Mouse (Mus musculus): ENCODE results near the gene Agpat4. TPM values are rescaled to one million over a fixed set of nuclear protein-coding genes. Genes with fewer than 3 reads are reported as not detected.
A peak's percentile ranks its signal among the peaks of the same experiment; 100 is the strongest.

The Agpat4 gene
- polyA plus RNA-seq (2012; rRNA removed), result 27.6 and 35.2 TPM in 2 replicates

DNA sequence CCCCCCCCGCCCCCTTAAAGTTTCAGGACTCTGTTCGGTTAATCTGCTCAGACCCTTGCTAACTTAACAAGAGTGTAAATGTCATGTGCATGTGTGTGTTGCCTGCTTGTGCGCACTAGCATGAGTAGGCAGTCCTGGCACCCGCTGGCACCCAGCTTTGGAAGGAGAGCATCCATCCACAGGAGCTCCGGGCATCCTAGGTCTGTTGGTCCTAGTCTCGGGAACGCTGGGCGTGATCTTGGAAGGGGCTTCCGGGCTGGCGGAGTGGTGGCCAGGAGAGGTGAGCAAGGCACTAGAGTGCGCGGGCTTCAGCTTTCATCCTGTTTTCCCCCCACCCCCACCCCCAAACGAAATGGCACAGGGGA is at the start of gene Agpat4:
TSS of gene Agpat4 (plus strand) at position 144 of the 365 bp plus-strand sequence.
- TF ChIP-seq CTCF (IDR thresholded peaks at IDR 0.05; ENCODE audit: borderline replicate concordance, extremely low read depth, insufficient read depth, insufficient read length) (no peak), POLR2A (IDR thresholded peaks at IDR 0.05; ENCODE audit: borderline replicate concordance, extremely low read depth, insufficient read depth, insufficient read length, poor library complexity, severe bottlenecking) (no peak)
- peak; percentile 57 for DNase-seq (ENCODE audit: low read depth)

DNA sequence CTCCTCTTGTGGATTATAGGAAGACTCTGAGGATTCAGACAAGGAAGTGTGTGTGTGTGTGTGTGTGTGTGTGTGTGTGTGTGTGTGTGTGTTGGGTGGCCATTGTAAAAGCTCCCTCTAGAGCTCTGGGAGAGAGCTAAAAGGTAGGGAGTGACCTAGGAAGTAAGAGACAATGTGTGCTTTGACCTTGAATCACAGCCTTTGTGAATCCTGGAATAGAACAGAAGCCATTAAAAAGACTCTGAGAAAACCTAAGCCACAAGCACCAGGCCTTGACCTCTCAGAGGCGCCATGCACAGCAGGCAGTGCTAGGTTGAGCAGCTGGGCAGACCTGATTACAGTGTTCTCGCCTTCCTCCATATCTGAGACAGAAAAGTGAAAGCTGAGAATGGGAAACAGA is 41.7 kb upstream of the Agpat4 start:
- no peak for DNase-seq (ENCODE audit: low read depth)
- no peak for TF ChIP-seq CTCF (IDR thresholded peaks at IDR 0.05; ENCODE audit: borderline replicate concordance, extremely low read depth, insufficient read depth, insufficient read length)

DNA sequence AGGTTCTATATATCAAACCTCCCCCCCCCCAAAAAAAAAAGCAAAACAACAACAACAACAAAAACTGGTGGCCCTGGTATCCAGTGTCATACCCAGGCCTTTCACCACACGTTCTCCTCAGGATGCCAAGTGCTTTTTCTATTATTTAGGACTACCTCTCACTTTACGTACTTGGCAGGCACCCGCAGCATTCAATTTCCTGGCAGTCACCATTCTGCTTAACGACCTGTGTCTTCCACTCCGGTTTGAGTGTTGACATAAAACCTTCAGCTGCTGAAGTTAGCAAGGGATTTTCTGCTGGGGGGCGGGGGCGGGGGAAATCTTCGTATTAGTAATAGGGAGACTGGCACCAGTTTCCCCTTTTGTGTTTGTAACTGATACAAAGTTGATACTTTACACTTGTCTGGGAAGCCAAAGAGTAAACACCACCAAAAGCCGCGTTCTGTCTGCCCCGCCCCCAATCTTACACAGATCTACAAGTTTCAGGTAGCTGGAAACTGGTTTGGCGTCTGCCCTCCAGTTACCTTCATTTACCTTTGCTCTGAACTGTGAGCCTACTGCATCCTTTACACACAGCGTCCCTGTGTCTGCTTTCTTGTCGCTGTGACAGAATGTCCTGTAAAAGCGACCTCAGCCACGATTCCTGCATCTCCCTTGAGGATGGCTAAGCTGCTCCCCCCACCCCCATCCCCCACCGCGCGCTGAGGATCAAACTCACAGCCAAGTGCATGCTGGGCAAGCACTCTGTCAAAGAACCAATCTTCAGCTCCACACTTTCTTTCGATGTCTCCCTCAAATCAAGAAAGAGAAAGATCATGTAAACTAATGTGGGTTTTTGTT is 37.6 kb upstream of the Agpat4 start:
- peak; percentile 24 for DNase-seq (ENCODE audit: low read depth)
- TF ChIP-seq POLR2A (IDR thresholded peaks at IDR 0.05; ENCODE audit: borderline replicate concordance, extremely low read depth, insufficient read depth, insufficient read length, poor library complexity, severe bottlenecking) (no peak), CTCF (IDR thresholded peaks at IDR 0.05; ENCODE audit: borderline replicate concordance, extremely low read depth, insufficient read depth, insufficient read length) (no peak)

- no peak for DNase-seq (ENCODE audit: low read depth)
- TF ChIP-seq CTCF (IDR thresholded peaks at IDR 0.05; ENCODE audit: borderline replicate concordance, extremely low read depth, insufficient read depth, insufficient read length) (no peak), POLR2A (IDR thresholded peaks at IDR 0.05; ENCODE audit: borderline replicate concordance, extremely low read depth, insufficient read depth, insufficient read length, poor library complexity, severe bottlenecking) (no peak)
Measured at GRCm38 (mm10) chr17:12082201-12082600, 36.3 kb upstream of the Agpat4 start.

DNA sequence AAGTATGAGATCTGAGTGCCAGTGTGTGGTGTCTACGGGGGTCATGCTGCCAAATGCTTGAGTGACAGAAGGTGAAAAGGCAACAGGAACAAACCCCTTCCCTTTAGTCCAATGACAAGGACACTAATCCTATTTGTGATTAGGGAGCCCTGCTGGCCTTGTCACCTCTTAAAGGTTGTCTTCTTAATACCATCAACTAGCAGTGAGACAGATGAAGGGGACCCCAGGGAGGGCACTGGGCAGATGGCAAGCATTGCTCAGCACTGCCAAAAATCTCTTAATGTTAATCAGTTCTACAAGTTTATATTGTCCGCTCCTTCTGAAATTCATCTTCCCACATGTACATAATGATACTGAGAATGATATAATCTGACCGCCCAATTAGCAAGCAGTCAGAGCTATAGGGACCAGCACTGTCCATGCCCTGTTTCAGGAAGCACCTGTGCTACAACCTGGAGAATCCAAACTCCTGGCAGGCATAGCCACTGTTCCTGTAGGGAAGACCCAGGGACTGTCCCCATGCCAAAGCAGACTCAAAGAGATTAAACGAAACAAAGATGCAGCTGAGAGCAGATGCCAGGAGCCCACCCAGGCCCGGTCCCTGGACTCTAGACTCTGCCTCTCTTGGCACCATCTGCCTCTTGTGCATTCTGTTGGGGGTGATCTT is 28.1 kb upstream of the Agpat4 start:
- peak; percentile 20 for DNase-seq (ENCODE audit: low read depth)
- TF ChIP-seq CTCF (IDR thresholded peaks at IDR 0.05; ENCODE audit: borderline replicate concordance, extremely low read depth, insufficient read depth, insufficient read length), result no peak
- no peak for TF ChIP-seq POLR2A (IDR thresholded peaks at IDR 0.05; ENCODE audit: borderline replicate concordance, extremely low read depth, insufficient read depth, insufficient read length, poor library complexity, severe bottlenecking)

DNA sequence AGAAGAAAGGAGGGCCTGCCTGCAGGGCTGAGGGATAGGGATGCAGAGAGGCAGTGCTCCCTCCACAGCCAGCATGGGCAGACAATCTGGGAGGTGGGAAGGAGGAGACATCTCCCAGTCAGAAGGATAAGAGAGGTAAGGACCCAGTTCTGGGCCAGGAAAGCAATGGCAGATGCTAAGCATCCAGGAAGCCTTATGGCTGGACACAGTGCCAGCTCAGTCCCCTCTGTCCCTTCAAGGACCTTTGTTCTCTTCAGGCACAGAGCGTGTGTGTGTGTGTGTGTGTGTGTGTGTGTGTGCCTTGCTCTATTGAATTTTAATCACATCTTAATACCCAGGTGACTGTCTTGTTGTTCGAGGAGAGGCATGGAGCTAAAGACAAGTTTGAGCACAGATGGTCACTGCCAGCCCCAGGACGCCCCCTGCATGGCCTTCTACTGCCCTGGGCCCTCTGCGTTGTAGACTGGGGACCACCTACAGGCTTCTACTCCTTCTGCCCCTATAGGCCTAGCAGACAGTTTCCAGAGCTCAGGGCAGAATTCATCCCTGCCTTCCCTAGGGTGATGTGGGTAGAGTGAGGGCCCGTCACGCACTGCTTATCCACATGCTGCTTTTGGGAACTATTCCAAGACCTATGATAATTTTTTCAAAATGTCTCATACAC is 25.5 kb upstream of the Agpat4 start:
- no peak for DNase-seq (ENCODE audit: low read depth)
- TF ChIP-seq CTCF (IDR thresholded peaks at IDR 0.05; ENCODE audit: borderline replicate concordance, extremely low read depth, insufficient read depth, insufficient read length) (no peak), POLR2A (IDR thresholded peaks at IDR 0.05; ENCODE audit: borderline replicate concordance, extremely low read depth, insufficient read depth, insufficient read length, poor library complexity, severe bottlenecking) (no peak)

GRCm38 (mm10) chr17:12094016-12094415 is 24.5 kb upstream of the Agpat4 start:
- DNase-seq (ENCODE audit: low read depth), result no peak
- no peak for TF ChIP-seq CTCF (IDR thresholded peaks at IDR 0.05; ENCODE audit: borderline replicate concordance, extremely low read depth, insufficient read depth, insufficient read length)
- TF ChIP-seq POLR2A (IDR thresholded peaks at IDR 0.05; ENCODE audit: borderline replicate concordance, extremely low read depth, insufficient read depth, insufficient read length, poor library complexity, severe bottlenecking), result no peak

DNA sequence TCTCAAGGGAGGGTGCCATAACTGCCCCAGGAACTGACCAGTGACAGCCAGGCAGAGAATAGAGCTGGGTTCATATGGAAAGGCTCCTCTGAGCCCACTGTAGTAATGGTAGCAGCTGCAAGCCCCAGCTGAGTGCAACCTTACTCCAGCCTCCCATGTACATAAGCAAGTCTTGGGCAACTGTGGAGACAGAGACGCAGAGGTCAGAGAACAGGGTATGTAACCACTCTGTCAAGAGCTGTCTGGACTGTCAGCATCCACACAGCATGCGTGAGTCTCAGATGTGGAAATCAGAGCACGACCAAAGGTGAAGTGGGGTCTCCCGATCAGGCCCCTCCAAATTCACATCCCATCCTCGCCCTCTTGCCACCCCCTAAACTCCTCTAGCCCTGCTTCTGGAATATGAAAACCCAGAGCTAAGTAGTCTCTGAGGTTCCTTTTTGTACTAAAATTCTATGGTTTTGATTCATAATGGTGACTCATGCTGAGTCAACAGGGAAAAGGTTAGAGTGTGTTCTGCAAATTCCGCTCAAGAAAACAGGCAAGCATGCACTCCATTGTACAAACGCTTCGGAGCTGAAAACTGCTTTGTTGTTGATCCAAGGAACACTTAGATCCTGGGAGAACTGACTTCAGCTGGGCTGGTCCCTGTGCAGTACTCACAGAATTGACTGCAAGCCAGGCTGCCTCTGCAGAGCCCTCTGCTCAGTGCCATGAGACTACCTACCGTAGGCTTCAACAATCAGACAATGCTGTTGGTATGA is 23.5 kb upstream of the Agpat4 start:
- peak; percentile 35 for DNase-seq (ENCODE audit: low read depth)
- TF ChIP-seq CTCF (IDR thresholded peaks at IDR 0.05; ENCODE audit: borderline replicate concordance, extremely low read depth, insufficient read depth, insufficient read length) (no peak), POLR2A (IDR thresholded peaks at IDR 0.05; ENCODE audit: borderline replicate concordance, extremely low read depth, insufficient read depth, insufficient read length, poor library complexity, severe bottlenecking) (no peak)

DNA sequence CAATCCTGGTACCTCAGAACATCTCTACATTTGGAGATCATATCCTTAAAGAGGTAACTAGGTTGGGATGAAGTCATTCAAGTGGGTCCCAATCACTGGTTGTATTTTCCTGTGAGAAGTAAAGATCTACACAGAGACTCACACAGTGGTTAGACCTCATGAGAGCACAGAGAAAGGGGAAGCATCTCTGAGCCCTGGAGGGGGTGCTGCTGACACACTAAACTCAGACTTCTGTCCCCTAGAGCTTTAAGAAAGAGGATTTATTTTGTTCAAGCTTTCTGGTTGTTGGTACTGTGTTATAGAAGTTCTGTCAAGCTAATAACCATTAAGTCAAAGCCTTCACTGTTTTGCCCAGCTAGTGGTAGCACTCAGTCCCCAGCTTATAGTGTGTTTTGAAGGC is 19.1 kb upstream of the Agpat4 start:
- DNase-seq (ENCODE audit: low read depth), result no peak
- TF ChIP-seq POLR2A (IDR thresholded peaks at IDR 0.05; ENCODE audit: borderline replicate concordance, extremely low read depth, insufficient read depth, insufficient read length, poor library complexity, severe bottlenecking) (no peak), CTCF (IDR thresholded peaks at IDR 0.05; ENCODE audit: borderline replicate concordance, extremely low read depth, insufficient read depth, insufficient read length) (no peak)

DNA sequence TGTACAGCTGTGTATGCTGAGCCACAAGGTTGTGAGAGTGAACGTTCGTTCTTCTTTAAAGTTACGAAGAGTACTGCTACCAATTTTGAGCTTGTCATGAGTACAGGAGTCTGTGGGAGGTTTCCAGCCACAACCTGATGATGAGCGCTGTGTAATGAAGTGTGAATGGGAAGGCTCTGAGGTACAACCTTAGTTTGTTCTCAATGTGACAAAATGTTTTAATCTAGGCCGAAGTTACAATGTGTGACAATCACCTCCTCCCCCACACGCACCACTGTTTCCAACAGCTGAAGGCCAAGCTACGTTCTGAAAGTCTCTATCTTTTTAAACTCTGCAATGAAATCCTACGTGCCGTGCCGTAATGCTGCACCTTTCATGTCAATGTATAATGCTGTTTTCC is 16.2 kb upstream of the Agpat4 start:
- no peak for DNase-seq (ENCODE audit: low read depth)
- TF ChIP-seq POLR2A (IDR thresholded peaks at IDR 0.05; ENCODE audit: borderline replicate concordance, extremely low read depth, insufficient read depth, insufficient read length, poor library complexity, severe bottlenecking), result no peak
- no peak for TF ChIP-seq CTCF (IDR thresholded peaks at IDR 0.05; ENCODE audit: borderline replicate concordance, extremely low read depth, insufficient read depth, insufficient read length)

DNA sequence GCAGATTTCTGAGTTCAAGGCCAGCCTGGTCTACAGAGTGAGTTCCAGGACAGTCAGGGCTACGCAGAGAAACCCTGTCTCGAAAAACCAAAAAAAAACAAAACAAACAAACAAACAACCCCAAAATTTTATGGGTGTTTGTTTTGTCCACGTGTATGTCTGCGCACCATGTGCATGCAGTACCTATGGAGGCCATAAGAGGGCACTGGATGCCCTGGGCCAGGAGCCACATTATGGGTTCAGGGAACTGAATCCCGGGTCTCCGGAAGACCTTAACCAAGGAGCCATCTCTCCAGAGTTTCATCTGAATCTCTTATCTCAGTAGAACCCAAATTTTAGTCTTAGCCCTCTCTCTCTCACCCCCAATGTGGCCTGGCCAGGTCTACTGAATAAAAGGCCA is 14.7 kb upstream of the Agpat4 start:
- TF ChIP-seq POLR2A (IDR thresholded peaks at IDR 0.05; ENCODE audit: borderline replicate concordance, extremely low read depth, insufficient read depth, insufficient read length, poor library complexity, severe bottlenecking), result no peak
- TF ChIP-seq CTCF (IDR thresholded peaks at IDR 0.05; ENCODE audit: borderline replicate concordance, extremely low read depth, insufficient read depth, insufficient read length), result peak; percentile 41; the same call in 1 of the 2 replicates
- DNase-seq (ENCODE audit: low read depth), result no peak

All from brain, embryonic 14.5 days (tissue).